25 mouse cellular contexts compared by ENCODE assay signal in the genomic region with DNA sequence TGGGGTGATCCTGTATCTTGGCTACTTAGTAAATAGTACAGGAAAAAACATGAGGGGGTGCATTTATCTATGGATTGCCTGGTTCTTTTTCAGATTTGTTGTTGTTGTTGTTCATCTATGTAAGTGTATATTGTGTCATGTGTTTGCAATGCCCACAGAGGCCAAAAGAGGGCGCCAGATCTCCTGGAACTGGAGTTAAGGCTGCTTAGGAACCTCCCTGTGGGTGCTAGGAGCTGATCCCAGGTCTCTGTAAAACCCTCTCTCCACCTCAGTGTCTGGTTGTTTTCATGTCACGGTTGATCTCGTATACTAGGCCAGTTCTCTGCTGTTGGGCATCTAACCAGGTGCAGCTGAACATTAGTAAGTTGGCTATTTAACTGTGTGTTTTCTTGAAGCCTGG.
DNase-seq lines count a peak whose midpoint lies in the region; ATAC-seq and TF ChIP-seq lines count a peak whose summit lies in the region.
"Had no signal": no experiment of that assay in that cellular context is flagged by ENCODE, and none has a peak within 500 bp of the region (broad histone marks: within the 10 kb centered on the region; RNA-seq: fewer than 3 reads in every experiment).

No protein-coding gene starts in this region.

- TF ChIP-seq POLR2A in MEL (IDR thresholded peaks at IDR 0.05; ENCODE audit: control insufficient read depth in 1 of 2, insufficient read depth in 1 of 2, low read depth in 1 of 2, low read length in 2 of 2, poor library complexity in 1 of 2) = no peak

- 71% methylated on average over 3 of the region's 3 CpGs for WGBS in liver, embryonic 14.5 days (ENCODE audit: insufficient replicate concordance)
- WGBS in liver, embryonic 11.5 days = 73% methylated on average over 3 of the region's 3 CpGs
- 72% methylated on average over 3 of the region's 3 CpGs for WGBS in hindbrain, embryonic 11.5 days
- 75% methylated on average over 3 of the region's 3 CpGs for WGBS in forebrain, embryonic 14.5 days

- H3K27me3 ChIP-seq in liver, embryonic 14.5 days (ENCODE audit: control insufficient read depth, insufficient read depth, low read length) = no peaks in the 10 kb centered on the region
- no peaks in the 10 kb centered on the region for H3K27me3 ChIP-seq in liver, embryonic 11.5 days (replicated peaks; ENCODE audit: control insufficient read depth, insufficient read depth, low read length)
- H3K27me3 ChIP-seq in E14TG2a.4 (ENCODE audit: insufficient read depth, low read length) (no peaks in the 10 kb centered on the region), MEL (ENCODE audit: control insufficient read depth in 1 of 2, insufficient read depth in 2 of 2, low read length in 2 of 2) (no peaks in the 10 kb centered on the region)
- no peaks in the 10 kb centered on the region for H3K27me3 ChIP-seq in hindbrain, embryonic 11.5 days (ENCODE audit: control insufficient read depth, insufficient read depth, low read length)
- no peaks in the 10 kb centered on the region for H3K27me3 ChIP-seq in forebrain, embryonic 14.5 days (replicated peaks; ENCODE audit: control insufficient read depth, insufficient read depth, low read length)
- H3K27me3 ChIP-seq: embryonic facial prominence, embryonic 15.5 days; heart, embryonic 13.5 days; hindbrain, embryonic 12.5 days; liver, embryonic 15.5 days; midbrain, embryonic 12.5 days; stomach, embryonic 15.5 days had no signal

- no peak overlapping the region for H3K4me2 ChIP-seq in liver, embryonic 14.5 days (ENCODE audit: low read depth)
- no peak overlapping the region for H3K4me2 ChIP-seq in liver, embryonic 11.5 days
- H3K4me2 ChIP-seq in hindbrain, embryonic 11.5 days (replicated peaks; ENCODE audit: low read depth, low read length) = no peak overlapping the region
- H3K4me2 ChIP-seq in forebrain, embryonic 14.5 days (ENCODE audit: low read length) = no peak overlapping the region
- H3K4me2 ChIP-seq: embryonic facial prominence, embryonic 15.5 days; heart, embryonic 13.5 days; hindbrain, embryonic 12.5 days; liver, embryonic 15.5 days; midbrain, embryonic 12.5 days; stomach, embryonic 15.5 days had no signal

- H3K4me3 ChIP-seq in liver, embryonic 14.5 days (ENCODE audit: insufficient read depth in 1 of 2, low read depth in 2 of 2, low read length in 2 of 2) = no peak overlapping the region
- no peak overlapping the region for H3K4me3 ChIP-seq in liver, embryonic 11.5 days (ENCODE audit: low read depth, low read length)
- no peak overlapping the region for H3K4me3 ChIP-seq in E14TG2a.4 (replicated peaks; ENCODE audit: low read length)
- no peak overlapping the region for H3K4me3 ChIP-seq in MEL (ENCODE audit: control insufficient read depth in 1 of 2, insufficient read depth in 1 of 2, low read depth in 2 of 2, low read length in 2 of 2)
- no peak overlapping the region for H3K4me3 ChIP-seq in hindbrain, embryonic 11.5 days (ENCODE audit: low read depth, low read length)
- H3K4me3 ChIP-seq in forebrain, embryonic 14.5 days (ENCODE audit: low read depth, low read length) = no peak overlapping the region
- H3K4me3 ChIP-seq: embryonic facial prominence, embryonic 15.5 days; heart, embryonic 13.5 days; hindbrain, embryonic 12.5 days; liver, embryonic 15.5 days; midbrain, embryonic 12.5 days; stomach, embryonic 15.5 days had no signal

- peaks cover 92% of the 10 kb centered on the region for H3K36me3 ChIP-seq in liver, embryonic 14.5 days (replicated peaks; ENCODE audit: control insufficient read depth, insufficient read depth, low read depth)
- H3K36me3 ChIP-seq in liver, embryonic 11.5 days (ENCODE audit: control insufficient read depth, insufficient read depth, low read length) = peaks cover 49% of the 10 kb centered on the region
- H3K36me3 ChIP-seq in E14TG2a.4 (ENCODE audit: insufficient read depth, low read length) = peaks cover 43% of the 10 kb centered on the region
- H3K36me3 ChIP-seq in MEL (ENCODE audit: control insufficient read depth in 1 of 2, insufficient read depth in 2 of 2, low read length in 2 of 2) = peaks cover 0 to 54% of the 10 kb centered on the region in 2 experiments; a peak in 2 of 4 replicates
- no peaks in the 10 kb centered on the region for H3K36me3 ChIP-seq in hindbrain, embryonic 11.5 days (ENCODE audit: control insufficient read depth, insufficient read depth, low read length)
- no peaks in the 10 kb centered on the region for H3K36me3 ChIP-seq in forebrain, embryonic 14.5 days (ENCODE audit: control insufficient read depth, insufficient read depth, low read length)

- no peak for TF ChIP-seq RAD21 in MEL (IDR thresholded peaks at IDR 0.05; ENCODE audit: low read depth, low read length)

- TF ChIP-seq EP300 in liver, embryonic 14.5 days (IDR thresholded peaks at IDR 0.05; ENCODE audit: low read depth) = no peak
- TF ChIP-seq EP300 in MEL (IDR thresholded peaks at IDR 0.05; ENCODE audit: low read depth in 1 of 2, low read length in 2 of 2) = no peak

- H3K27ac ChIP-seq in liver, embryonic 14.5 days = no peak overlapping the region
- no peak overlapping the region for H3K27ac ChIP-seq in liver, embryonic 11.5 days (ENCODE audit: low read depth, low read length)
- no peak overlapping the region for H3K27ac ChIP-seq in MEL (ENCODE audit: control insufficient read depth, low read depth, low read length)
- no peak overlapping the region for H3K27ac ChIP-seq in hindbrain, embryonic 11.5 days (ENCODE audit: low read depth, low read length)
- no peak overlapping the region for H3K27ac ChIP-seq in forebrain, embryonic 14.5 days (ENCODE audit: low read depth, low read length)
- H3K27ac ChIP-seq: embryonic facial prominence, embryonic 15.5 days; heart, embryonic 13.5 days; hindbrain, embryonic 12.5 days; liver, embryonic 15.5 days; midbrain, embryonic 12.5 days; stomach, embryonic 15.5 days had no signal

- no peak overlapping the region for H3K9ac ChIP-seq in liver, embryonic 14.5 days (replicated peaks)
- H3K9ac ChIP-seq in liver, embryonic 11.5 days (ENCODE audit: low read depth, low read length) = no peak overlapping the region
- H3K9ac ChIP-seq in MEL (ENCODE audit: control insufficient read depth, low read depth, low read length, poor library complexity, severe bottlenecking) = no peak overlapping the region
- H3K9ac ChIP-seq in hindbrain, embryonic 11.5 days (ENCODE audit: low read depth, low read length) = no peak overlapping the region
- H3K9ac ChIP-seq in forebrain, embryonic 14.5 days (ENCODE audit: low read length) = no peak overlapping the region
- H3K9ac ChIP-seq: embryonic facial prominence, embryonic 15.5 days; heart, embryonic 13.5 days; hindbrain, embryonic 12.5 days; liver, embryonic 15.5 days; midbrain, embryonic 12.5 days; stomach, embryonic 15.5 days had no signal

- no peaks in the 10 kb centered on the region for H3K79me2 ChIP-seq in MEL (ENCODE audit: control insufficient read depth, insufficient read depth, low read length, poor library complexity)

- DNase-seq in liver, embryonic 14.5 days (ENCODE audit: low read depth in 3 of 3, low spot score in 3 of 3) = no peak
- no peak for DNase-seq in liver, embryonic 11.5 days (ENCODE audit: low spot score)
- peak; percentile 36 for DNase-seq in MEL (ENCODE audit: low read depth, low spot score)
- DNase-seq in naive thymus-derived CD4-positive, alpha-beta T cell, adult 2 months (ENCODE audit: low read depth) = peak; percentile 26
- no peak for DNase-seq in hindbrain, embryonic 11.5 days (ENCODE audit: low spot score)
- no peak for DNase-seq in forebrain, embryonic 14.5 days (ENCODE audit: low spot score)
- DNase-seq: adrenal gland, postnatal 14 days; cerebellum, adult 9-10 months; gastrocnemius, postnatal 10 days; heart, adult 18-20 months; heart, postnatal 14 days; kidney, adult 9 months; kidney, postnatal 14 days; layer of hippocampus, postnatal 36 days; lung, postnatal 14 days; retina, postnatal 1 day; right cerebral cortex, postnatal 25 days had no signal

- peak; percentile 32 for TF ChIP-seq CTCF in liver, embryonic 14.5 days (IDR thresholded peaks at IDR 0.05; ENCODE audit: low read depth)
- TF ChIP-seq CTCF in E14TG2a.4 (conservative IDR thresholded peaks at IDR 0.05; ENCODE audit: low read length) (peak; percentile 61), MEL (IDR thresholded peaks at IDR 0.05 in 2 of 3, conservative IDR thresholded peaks at IDR 0.05 in 1 of 3; ENCODE audit: control insufficient read depth in 1 of 3, insufficient read depth in 1 of 3, low read depth in 2 of 3, low read length in 3 of 3, poor library complexity in 1 of 3, severe bottlenecking in 1 of 3) (peak; percentile 38 to 48 (median 45))

- 0 out of 4 replicates have a peak, but pooled peaks cover 0 to 3% of the 10 kb centered on the region in 2 experiments for H3K4me1 ChIP-seq in liver, embryonic 14.5 days (replicated peaks; ENCODE audit: control insufficient read depth in 2 of 2, insufficient read depth in 2 of 2, low read length in 1 of 2)
- no peaks in the 10 kb centered on the region for H3K4me1 ChIP-seq in liver, embryonic 11.5 days (replicated peaks; ENCODE audit: control insufficient read depth, insufficient read depth, low read length)
- H3K4me1 ChIP-seq in E14TG2a.4 (replicated peaks; ENCODE audit: low read depth, low read length) = no peaks in the 10 kb centered on the region
- no peaks in the 10 kb centered on the region for H3K4me1 ChIP-seq in MEL (ENCODE audit: control insufficient read depth in 1 of 2, insufficient read depth in 2 of 2, low read length in 2 of 2)
- no peaks in the 10 kb centered on the region for H3K4me1 ChIP-seq in hindbrain, embryonic 11.5 days (replicated peaks; ENCODE audit: control insufficient read depth, insufficient read depth, low read length)
- no peaks in the 10 kb centered on the region for H3K4me1 ChIP-seq in forebrain, embryonic 14.5 days (ENCODE audit: control insufficient read depth, insufficient read depth, low read length)
- H3K4me1 ChIP-seq: embryonic facial prominence, embryonic 15.5 days; hindbrain, embryonic 12.5 days; liver, embryonic 15.5 days; midbrain, embryonic 12.5 days; stomach, embryonic 15.5 days had no signal

- ATAC-seq in liver, embryonic 14.5 days (ENCODE audit: insufficient read depth) = no peak
- ATAC-seq in liver, embryonic 11.5 days (replicated peaks; ENCODE audit: low FRiP score) = no peak
- no peak for ATAC-seq in hindbrain, embryonic 11.5 days (ENCODE audit: low FRiP score)
- no peak for ATAC-seq in forebrain, embryonic 14.5 days
- ATAC-seq: forebrain, embryonic 16.5 days had no signal

- H3K9me3 ChIP-seq in liver, embryonic 14.5 days (ENCODE audit: control insufficient read depth, low read length) = no peaks in the 10 kb centered on the region
- H3K9me3 ChIP-seq in liver, embryonic 11.5 days (ENCODE audit: control insufficient read depth, low read length) = no peaks in the 10 kb centered on the region
- H3K9me3 ChIP-seq in E14TG2a.4 (ENCODE audit: low read length) = peaks cover 4% of the 10 kb centered on the region; the same call in 1 of the 2 replicates
- no peaks in the 10 kb centered on the region for H3K9me3 ChIP-seq in MEL (replicated peaks; ENCODE audit: insufficient read depth, low read length)
- H3K9me3 ChIP-seq in hindbrain, embryonic 11.5 days (ENCODE audit: control insufficient read depth, low read length) = no peaks in the 10 kb centered on the region; the same call in 1 of the 2 replicates
- no peaks in the 10 kb centered on the region for H3K9me3 ChIP-seq in forebrain, embryonic 14.5 days (replicated peaks; ENCODE audit: control insufficient read depth, low read length)
- H3K9me3 ChIP-seq: embryonic facial prominence, embryonic 15.5 days; heart, embryonic 13.5 days; hindbrain, embryonic 12.5 days; liver, embryonic 15.5 days; stomach, embryonic 15.5 days had no signal

Comparison
In these comparisons a context has a peak if more than half of its experiments do, and no peak if none do; other contexts are left out.
1. DNase-seq: peak in MEL (single experiment) and naive thymus-derived CD4-positive, alpha-beta T cell, adult 2 months (single experiment); none in liver, embryonic 14.5 days (0 of 3), liver, embryonic 11.5 days (single experiment), hindbrain, embryonic 11.5 days (single experiment) and forebrain, embryonic 14.5 days (single experiment).
2. Peak in every context shown above with its lines, with median percentiles within 50 percentile points of each other: CTCF ChIP-seq.